Mouse (Mus musculus) ES-Bruce4 (cell line): Measurements from ENCODE around the gene Bex3. TPM values are rescaled to one million over a fixed set of nuclear protein-coding genes. Genes with fewer than 3 reads are reported as not detected.
"Not testable (repeated sequence)": the region's sequence is repeated elsewhere in the genome, so short reads cannot be mapped to it uniquely, and the experiment has no call there.

ENCODE experiments used
- H3K27ac ChIP-seq: 2 replicates; pipeline ENCODE4 v1.5.1; 2012; ENCODE audit warnings: low read length, inconsistent platforms; ENCODE audit not compliant: insufficient read depth
- H3K27me3 ChIP-seq: 2 replicates; pipeline ENCODE4 v1.6.1; 2012; ENCODE audit warnings: mild to moderate bottlenecking, low read length, inconsistent platforms; ENCODE audit not compliant: control insufficient read depth, poor library complexity, insufficient read depth, severe bottlenecking
- H3K36me3 ChIP-seq: 2 replicates; pipeline ENCODE4 v1.6.1; 2012; ENCODE audit warnings: inconsistent platforms, mild to moderate bottlenecking, low read length, moderate library complexity; ENCODE audit not compliant: control insufficient read depth, poor library complexity, insufficient read depth, severe bottlenecking
- H3K4me1 ChIP-seq: one replicate; pipeline ENCODE4 v1.8.1; 2011; ENCODE audit warnings: low read length; ENCODE audit not compliant: control insufficient read depth, insufficient read depth
- H3K4me3 ChIP-seq: 2 replicates; pipeline ENCODE4 v1.5.1; 2011; ENCODE audit warnings: low read depth, mild to moderate bottlenecking, low read length
- H3K9ac ChIP-seq: 2 replicates; pipeline ENCODE4 v1.6.1; 2012; ENCODE audit warnings: low read depth, mild to moderate bottlenecking, inconsistent platforms; ENCODE audit not compliant: poor library complexity, severe bottlenecking
- H3K9me3 ChIP-seq: replicated peaks from 2 replicates; pipeline ENCODE4 v1.6.1; 2012; ENCODE audit warnings: mild to moderate bottlenecking, low read length, inconsistent platforms; ENCODE audit not compliant: control insufficient read depth, poor library complexity, insufficient read depth, severe bottlenecking
- CTCF ChIP-seq: IDR thresholded peaks from one replicate; pipeline ENCODE4 v1.8.1; 2011; ENCODE audit warnings: low read depth, low read length
- EP300 ChIP-seq: IDR thresholded peaks from 2 replicates; pipeline ENCODE4 v1.6.1; 2011; ENCODE audit warnings: low read depth, low read length; ENCODE audit not compliant: insufficient read depth
- POLR2A ChIP-seq: IDR thresholded peaks from one replicate; pipeline ENCODE4 v1.8.1; 2011; ENCODE audit warnings: low read length; ENCODE audit not compliant: insufficient read depth
- polyA plus RNA-seq: library from polyadenylated mRNA; stranded (reverse); fragments of >200 nt; gene quantifications from 2 replicates; pipeline ENCODE4 v1.2.4, GENCODE M21; 2011; ENCODE audit warnings: low read depth; ENCODE audit not compliant: missing spikeins, insufficient read depth, insufficient read length

The Bex3 gene
- polyA plus RNA-seq, 1 experiment, result 569 TPM

GRCm38 (mm10) chrX:136245521-136246071, 24.5 kb upstream of the Bex3 start:
- peaks cover 15% of the 10 kb centered on the region for H3K36me3 ChIP-seq
- TF ChIP-seq EP300 (no peak), POLR2A (no peak), CTCF (no peak)
- H3K27me3 ChIP-seq, result no peaks in the 10 kb centered on the region
- H3K27ac ChIP-seq, result peak overlapping the region; percentile 69
- H3K4me3 ChIP-seq, result peak overlapping the region; percentile 79
- H3K9me3 ChIP-seq, result no peaks in the 10 kb centered on the region
- H3K9ac ChIP-seq, result peak overlapping the region; percentile 90
- no peaks in the 10 kb centered on the region for H3K4me1 ChIP-seq

GRCm38 (mm10) chrX:136248811-136249210, 21.2 kb upstream of the Bex3 start:
- H3K9ac ChIP-seq, result no peak overlapping the region
- no peaks in the 10 kb centered on the region for H3K27me3 ChIP-seq
- TF ChIP-seq CTCF, result no peak
- TF ChIP-seq POLR2A, result no peak
- TF ChIP-seq EP300, result no peak
- H3K4me3 ChIP-seq, result no peak overlapping the region
- H3K9me3 ChIP-seq, result no peaks in the 10 kb centered on the region
- no peak overlapping the region for H3K27ac ChIP-seq
- H3K4me1 ChIP-seq, result no peaks in the 10 kb centered on the region
- peaks cover 15% of the 10 kb centered on the region for H3K36me3 ChIP-seq

- no peaks in the 10 kb centered on the region for H3K27me3 ChIP-seq
These were observed 20.4 kb upstream of the Bex3 start for GRCm38 (mm10) chrX:136249671-136250070.

GRCm38 (mm10) chrX:136252023-136252729, 17.9 kb upstream of the Bex3 start:
- Histone ChIP-seq H3K27me3 (no peaks in the 10 kb centered on the region), H3K4me3 (no peak overlapping the region), H3K9ac (no peak overlapping the region), H3K9me3 (no peaks in the 10 kb centered on the region), H3K4me1 (no peaks in the 10 kb centered on the region), H3K27ac (no peak overlapping the region), H3K36me3 (peaks cover 10% of the 10 kb centered on the region)
- TF ChIP-seq POLR2A, result no peak

More at GRCm38 (mm10) chrX:136249671-136250070, 20.4 kb upstream of the Bex3 start:
- no peak overlapping the region for H3K27ac ChIP-seq
- no peaks in the 10 kb centered on the region for H3K9me3 ChIP-seq
- H3K4me1 ChIP-seq, result no peaks in the 10 kb centered on the region
- peaks cover 15% of the 10 kb centered on the region for H3K36me3 ChIP-seq
- H3K9ac ChIP-seq, result no peak overlapping the region
- no peak for TF ChIP-seq POLR2A
- no peak for TF ChIP-seq CTCF
- TF ChIP-seq EP300, result no peak
- H3K4me3 ChIP-seq, result no peak overlapping the region

GRCm38 (mm10) chrX:136267720-136268119, 2.3 kb upstream of the Bex3 start:
- no peaks in the 10 kb centered on the region for H3K27me3 ChIP-seq
- no peak overlapping the region for H3K27ac ChIP-seq
- H3K9ac ChIP-seq, result no peak overlapping the region
- no peak overlapping the region for H3K4me3 ChIP-seq
- peaks cover 3% of the 10 kb centered on the region for H3K4me1 ChIP-seq
- no peaks in the 10 kb centered on the region for H3K9me3 ChIP-seq
- H3K36me3 ChIP-seq, result peaks cover 9% of the 10 kb centered on the region
- no peak for TF ChIP-seq CTCF
- no peak for TF ChIP-seq EP300
- no peak for TF ChIP-seq POLR2A

GRCm38 (mm10) chrX:136268173-136268572, 1.9 kb upstream of the Bex3 start:
- Histone ChIP-seq H3K27ac (no peak overlapping the region), H3K9me3 (no peaks in the 10 kb centered on the region), H3K9ac (no peak overlapping the region), H3K36me3 (peaks cover 11% of the 10 kb centered on the region), H3K4me3 (no peak overlapping the region), H3K4me1 (peaks cover 3% of the 10 kb centered on the region), H3K27me3 (no peaks in the 10 kb centered on the region)
- no peak for TF ChIP-seq POLR2A
- TF ChIP-seq EP300, result no peak
- TF ChIP-seq CTCF, result no peak

- H3K27ac ChIP-seq, H3K9me3 ChIP-seq, H3K27me3 ChIP-seq, H3K4me1 ChIP-seq: not testable (repeated sequence)
- Histone ChIP-seq H3K36me3 (peaks cover 11% of the 10 kb centered on the region), H3K4me3 (peak overlapping the region; percentile 82), H3K9ac (peak overlapping the region; percentile 92)
These were observed 499 bp downstream of the Bex3 start for GRCm38 (mm10) chrX:136270393-136271111.
